Mouse (Mus musculus) adrenal gland, adult 8-10 months (tissue): Measurements from ENCODE around the gene Trat1. TPM values are rescaled to one million over a fixed set of nuclear protein-coding genes. Genes with fewer than 3 reads are reported as not detected.

ENCODE experiments used
- DNase-seq: peaks from one replicate; pipeline ENCODE4 v3.0.0; 2022
- total RNA-seq, 4 experiments: library from RNA; stranded (reverse); gene quantifications; 2 replicates each; pipeline ENCODE4 v1.2.4; 2022

Trat1 gene
- total RNA-seq, 4 experiments from 2014 or later: 0.25 to 0.31 TPM; not detected in 2

GRCm38 (mm10) chr16:48719679-48720078 lies 52.1 kb downstream of the Trat1 start:
- no peak for DNase-seq

GRCm38 (mm10) chr16:48716343-48716742 lies 55.5 kb downstream of the Trat1 start:
- no peak for DNase-seq

GRCm38 (mm10) chr16:48701896-48702295 lies 69.9 kb downstream of the Trat1 start:
- DNase-seq: no peak

Other genes with a start within 250 kb of the Trat1 start
- gene Retnlb, start 44.8 kb upstream of the Trat1 start, total RNA-seq: not detected
- gene Retnla, start 70.5 kb upstream of the Trat1 start, total RNA-seq: 10 to 100 TPM in 3 of 4 experiments, 1 to 10 TPM in 1; 6.7 to 31.3 (median 12.1) TPM
- gene Retnlg, start 100.6 kb upstream of the Trat1 start, total RNA-seq: 1 to 10 TPM in 1 of 4 experiments, under 1 TPM in 1, not detected in 2; 0.46 to 1.1 TPM
- 10 to 100 TPM; 19.0 to 27.9 (median 23.1) TPM for gene Dzip3, start 222.1 kb upstream of the Trat1 start, total RNA-seq
- 1 to 10 TPM in 3 of 4 experiments, under 1 TPM in 1; 0.78 to 2.6 (median 1.9) TPM for gene Cip2a, start 222.2 kb upstream of the Trat1 start, total RNA-seq